Mouse (Mus musculus): ENCODE results near the gene Setd2. TPM values are rescaled to one million over a fixed set of nuclear protein-coding genes. Genes with fewer than 3 reads are reported as not detected.
A peak's percentile ranks its signal among the peaks of the same experiment; 100 is the strongest.

Setd2 gene
- polyA plus RNA-seq, 1 experiment from 2014 or later: 58.1 TPM

DNA sequence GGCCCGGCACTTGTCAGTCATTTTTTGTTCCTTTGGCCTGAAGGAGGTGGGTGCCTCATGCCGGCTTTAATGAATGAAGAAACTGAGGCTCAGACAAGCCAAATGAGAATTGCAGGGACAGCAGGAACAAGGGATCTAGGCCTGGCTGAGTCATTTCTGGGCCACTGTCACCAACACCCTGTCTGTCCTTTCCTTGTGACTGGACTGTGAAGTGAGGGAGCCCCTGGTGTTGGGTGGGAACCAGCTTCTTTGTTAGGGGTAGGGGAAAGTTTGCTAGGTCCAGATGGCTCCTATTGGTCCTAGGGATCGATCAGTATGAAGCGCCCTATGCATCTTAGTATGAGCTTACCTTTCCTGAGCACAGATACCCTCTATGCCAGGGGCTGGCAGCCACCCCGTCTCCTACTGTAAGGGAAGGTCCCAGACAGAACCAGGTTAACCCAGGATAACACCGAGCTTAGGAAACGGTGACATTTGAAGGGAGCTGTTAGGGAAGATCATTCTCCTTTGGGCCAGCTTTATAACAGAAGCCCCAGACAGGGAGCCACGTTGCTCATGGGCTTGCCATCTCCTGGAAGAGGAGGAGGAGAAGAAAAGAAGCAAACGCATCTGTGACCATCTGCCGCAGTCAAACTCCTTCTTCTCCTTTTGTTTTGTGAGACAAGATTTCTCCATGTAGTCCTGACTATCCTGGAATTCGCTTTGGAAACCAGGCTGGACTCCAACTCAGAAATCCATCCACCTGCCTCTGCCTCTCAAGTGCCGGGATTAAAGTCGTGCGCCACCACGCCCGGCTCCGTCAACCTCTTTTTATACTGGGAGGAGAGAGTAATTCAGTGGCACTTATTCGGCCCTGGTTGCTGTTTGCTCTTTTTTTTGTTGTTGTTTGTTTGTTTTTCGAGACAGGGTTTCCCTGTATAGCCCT is 122.6 kb downstream of the Setd2 start:
- no peak for DNase-seq
- Histone ChIP-seq H3K4me3 (replicated peaks; ENCODE audit: low read depth, low read length) (peak overlapping the region; percentile 70; the same call in 1 of the 2 replicates), H3K27me3 (ENCODE audit: control insufficient read depth, insufficient read depth, low read length) (peaks cover 12% of the 10 kb centered on the region; the same call in 1 of the 2 replicates), H3K4me1 (ENCODE audit: control insufficient read depth, insufficient read depth, low read length) (peaks cover 36% of the 10 kb centered on the region), H3K4me2 (ENCODE audit: low read length) (peak overlapping the region; percentile 98), H3K27ac (replicated peaks; ENCODE audit: low read depth, low read length) (no peak overlapping the region), H3K9ac (replicated peaks; ENCODE audit: low read length) (peak overlapping the region; percentile 67; the same call in 1 of the 2 replicates), H3K36me3 (ENCODE audit: control insufficient read depth, insufficient read depth, low read length) (no peaks in the 10 kb centered on the region), H3K9me3 (ENCODE audit: control insufficient read depth, low read length) (no peaks in the 10 kb centered on the region)
- WGBS: 80% methylated on average over 19 of the region's 19 CpGs
- no peak for ATAC-seq (ENCODE audit: low FRiP score, low TSS enrichment)

DNA sequence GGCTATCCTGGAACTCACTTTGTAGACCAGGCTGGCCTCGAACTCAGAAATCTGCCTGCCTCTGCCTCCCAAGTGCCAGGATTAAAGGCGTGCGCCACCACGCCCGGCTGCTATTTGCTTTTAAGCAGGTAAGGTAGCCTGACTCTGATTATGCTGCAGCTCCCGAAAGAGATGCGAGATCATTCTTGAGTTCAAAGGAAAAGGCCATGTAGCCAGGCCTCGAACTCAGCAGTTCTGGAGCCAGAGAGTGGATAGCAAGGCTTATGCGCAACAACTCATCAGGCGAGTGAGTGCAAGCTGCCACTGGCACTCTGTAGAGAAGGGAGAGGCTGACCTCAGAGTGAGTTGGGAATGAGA is 123.2 kb downstream of the Setd2 start:
- no peak for ATAC-seq (ENCODE audit: low FRiP score, low TSS enrichment)
- WGBS: 83% methylated on average over 10 of the region's 10 CpGs
- peak overlapping the region; percentile 40 for H3K9ac ChIP-seq (replicated peaks; ENCODE audit: low read length)

DNA sequence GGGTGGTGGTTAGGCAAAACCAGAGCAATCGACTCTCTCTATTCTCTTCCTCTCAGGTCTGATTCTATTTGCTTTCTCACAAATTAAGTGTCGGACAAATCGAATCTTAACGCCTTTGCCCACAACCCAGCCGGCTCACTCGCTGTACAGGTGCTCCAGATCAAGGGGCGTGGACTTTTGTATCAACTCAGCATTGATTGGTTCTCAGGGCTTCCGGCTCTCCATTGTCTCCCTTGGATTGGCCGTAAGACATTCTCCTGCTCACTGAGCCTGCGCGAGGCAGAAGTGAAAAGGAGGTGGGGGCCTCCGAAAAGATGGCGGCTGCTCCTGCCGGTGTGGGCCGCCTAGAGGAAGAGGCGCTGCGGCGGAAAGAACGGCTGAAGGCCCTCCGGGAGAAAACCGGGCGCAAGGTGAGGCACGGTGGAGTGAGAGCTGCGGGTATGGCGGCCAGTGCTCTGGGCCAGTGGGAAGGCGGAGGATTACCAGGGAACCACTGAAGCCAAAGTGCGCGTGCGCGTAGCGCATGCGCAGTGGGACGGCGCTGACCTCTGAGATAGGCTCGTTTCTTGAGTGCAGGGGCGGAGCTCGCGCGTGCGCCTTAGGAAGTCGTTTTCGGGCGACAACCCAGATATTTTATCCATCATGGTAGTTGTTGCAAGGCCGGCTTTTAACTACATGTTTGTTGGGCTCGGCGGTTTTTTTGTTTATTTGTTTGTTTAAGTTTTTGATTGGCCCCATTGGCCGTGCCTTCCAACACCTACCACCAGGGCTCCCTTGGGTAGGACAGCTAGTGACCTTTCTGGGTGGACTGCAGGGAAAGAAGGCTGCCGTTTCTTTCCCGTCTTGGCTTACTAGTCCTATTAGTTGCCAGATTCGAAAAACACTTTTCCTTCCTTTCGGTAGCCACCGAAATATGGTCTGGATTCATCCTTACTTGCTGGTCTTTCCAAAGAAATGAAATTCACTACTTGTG is 124.1 kb downstream of the Setd2 start, which contains the start of gene Ccdc12:
Gene Ccdc12 (plus strand): TSS at position 255 of the 973 bp plus-strand sequence.
- WGBS: 0% methylated on average over 52 of the region's 52 CpGs
- Histone ChIP-seq H3K4me2 (ENCODE audit: low read length) (peak within 1 kb of the TSS; percentile 69), H3K27me3 (ENCODE audit: control insufficient read depth, insufficient read depth, low read length) (peaks cover 12% of the 10 kb centered on the region; the same call in 1 of the 2 replicates), H3K9ac (replicated peaks; ENCODE audit: low read length) (peak within 1 kb of the TSS; percentile 71), H3K4me3 (replicated peaks; ENCODE audit: low read depth, low read length) (peak within 1 kb of the TSS; percentile 58), H3K27ac (replicated peaks; ENCODE audit: low read depth, low read length) (peak within 1 kb of the TSS; percentile 89), H3K36me3 (ENCODE audit: control insufficient read depth, insufficient read depth, low read length) (no peaks in the 10 kb centered on the region), H3K4me1 (ENCODE audit: control insufficient read depth, insufficient read depth, low read length) (peaks cover 29% of the 10 kb centered on the region), H3K9me3 (ENCODE audit: control insufficient read depth, low read length) (no peaks in the 10 kb centered on the region)
- peak; percentile 98 for DNase-seq
- peak; percentile 96 for ATAC-seq (ENCODE audit: low FRiP score, low TSS enrichment)

More for the DNA sequence above, 123.2 kb downstream of the Setd2 start:
- Histone ChIP-seq H3K27ac (replicated peaks; ENCODE audit: low read depth, low read length) (peak overlapping the region; percentile 89), H3K4me3 (replicated peaks; ENCODE audit: low read depth, low read length) (peak overlapping the region; percentile 58), H3K4me1 (ENCODE audit: control insufficient read depth, insufficient read depth, low read length) (peaks cover 30% of the 10 kb centered on the region), H3K4me2 (ENCODE audit: low read length) (peak overlapping the region; percentile 69), H3K9me3 (ENCODE audit: control insufficient read depth, low read length) (no peaks in the 10 kb centered on the region), H3K27me3 (ENCODE audit: control insufficient read depth, insufficient read depth, low read length) (peaks cover 12% of the 10 kb centered on the region; the same call in 1 of the 2 replicates), H3K36me3 (ENCODE audit: control insufficient read depth, insufficient read depth, low read length) (no peaks in the 10 kb centered on the region)
- no peak for DNase-seq

DNA sequence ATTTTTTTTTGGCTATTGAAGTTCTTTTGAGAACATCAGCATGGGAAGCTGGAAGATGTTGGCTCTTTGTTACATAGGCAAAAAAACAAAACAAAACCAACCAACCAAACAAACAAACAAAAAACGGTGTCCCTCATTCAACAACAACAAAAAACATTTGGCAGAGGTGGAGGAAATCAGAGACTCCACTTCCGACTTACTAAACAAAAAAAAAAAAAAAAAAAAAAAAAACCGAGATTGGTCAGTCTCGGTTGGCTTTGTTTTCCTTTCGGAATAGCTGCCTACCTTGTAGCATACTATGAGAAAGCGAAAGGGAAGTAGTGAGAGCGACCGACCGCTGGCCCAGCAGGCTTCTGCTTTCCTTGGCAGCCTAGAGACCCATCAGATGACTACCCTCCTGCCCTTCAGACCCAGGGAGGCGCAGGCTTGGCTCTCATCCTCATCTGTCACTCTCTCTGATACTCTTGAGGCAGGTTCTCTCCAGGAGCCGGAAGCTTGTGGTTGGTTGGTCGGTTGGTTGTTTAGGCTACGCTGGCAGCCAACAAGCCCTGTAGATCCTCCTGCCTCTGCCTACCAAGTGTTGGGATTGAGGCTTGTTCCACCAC is 125.2 kb downstream of the Setd2 start:
- Histone ChIP-seq H3K4me3 (replicated peaks; ENCODE audit: low read depth, low read length) (peak overlapping the region; percentile 58), H3K36me3 (ENCODE audit: control insufficient read depth, insufficient read depth, low read length) (no peaks in the 10 kb centered on the region), H3K9me3 (ENCODE audit: control insufficient read depth, low read length) (no peaks in the 10 kb centered on the region), H3K27me3 (ENCODE audit: control insufficient read depth, insufficient read depth, low read length) (peaks cover 8% of the 10 kb centered on the region; the same call in 1 of the 2 replicates), H3K9ac (replicated peaks; ENCODE audit: low read length) (0 out of 2 replicates have a peak overlapping the region, but pooled peaks have one; percentile 71), H3K4me2 (ENCODE audit: low read length) (peak overlapping the region; percentile 69), H3K27ac (replicated peaks; ENCODE audit: low read depth, low read length) (no peak overlapping the region), H3K4me1 (ENCODE audit: control insufficient read depth, insufficient read depth, low read length) (peaks cover 29% of the 10 kb centered on the region)
- DNase-seq: no peak
- WGBS: 84% methylated on average over 13 of the region's 13 CpGs
- no peak for ATAC-seq (ENCODE audit: low FRiP score, low TSS enrichment)

DNA sequence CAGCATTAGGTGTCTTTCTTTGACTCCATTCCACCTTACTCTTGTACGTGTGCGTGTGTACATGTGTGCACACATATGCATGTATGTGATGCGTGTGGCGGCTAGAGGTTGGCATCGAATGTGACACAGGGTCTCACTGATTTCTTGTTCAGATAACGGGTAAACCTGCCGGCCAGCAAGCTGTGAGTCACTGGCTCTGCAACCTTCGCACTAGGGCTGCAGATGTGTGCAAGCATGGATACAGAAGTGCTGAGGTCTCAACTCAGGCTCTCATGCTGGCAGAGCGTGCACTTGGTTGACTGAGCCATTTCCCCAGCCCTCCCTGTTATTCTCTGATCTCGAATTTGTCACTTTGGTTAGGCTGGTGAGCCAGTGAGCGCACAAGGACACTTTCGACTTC is 127.1 kb downstream of the Setd2 start:
- WGBS: 97% methylated on average over 12 of the region's 12 CpGs
- no peak for DNase-seq

DNA sequence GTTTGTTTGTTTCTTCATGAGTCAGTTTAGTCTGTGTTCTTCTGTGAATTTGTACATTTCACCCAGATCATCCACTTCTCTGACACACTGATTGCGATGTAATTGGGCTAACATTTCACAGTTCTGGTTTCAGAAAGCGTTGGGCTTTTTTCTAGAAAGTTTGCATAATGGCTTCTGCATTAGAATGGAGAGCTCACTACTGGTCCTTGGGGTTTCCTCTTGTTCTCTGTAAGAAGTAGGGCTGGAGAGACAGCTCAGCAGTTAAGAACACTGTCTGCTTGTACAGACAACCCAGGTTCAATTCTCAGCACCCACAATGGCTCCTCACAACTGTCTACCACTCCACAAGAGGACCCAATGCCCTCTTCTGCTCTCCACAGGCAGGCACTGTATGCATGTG is 127.8 kb downstream of the Setd2 start:
- WGBS: 88% methylated on average over 2 of the region's 2 CpGs
- ATAC-seq (ENCODE audit: low FRiP score, low TSS enrichment): no peak

More for the DNA sequence above, 127.1 kb downstream of the Setd2 start:
- Histone ChIP-seq H3K9me3 (ENCODE audit: control insufficient read depth, low read length) (no peaks in the 10 kb centered on the region), H3K36me3 (ENCODE audit: control insufficient read depth, insufficient read depth, low read length) (no peaks in the 10 kb centered on the region), H3K4me3 (replicated peaks; ENCODE audit: low read depth, low read length) (no peak overlapping the region), H3K4me1 (ENCODE audit: control insufficient read depth, insufficient read depth, low read length) (peaks cover 17% of the 10 kb centered on the region), H3K27ac (replicated peaks; ENCODE audit: low read depth, low read length) (no peak overlapping the region), H3K4me2 (ENCODE audit: low read length) (no peak overlapping the region), H3K9ac (replicated peaks; ENCODE audit: low read length) (no peak overlapping the region), H3K27me3 (ENCODE audit: control insufficient read depth, insufficient read depth, low read length) (no peaks in the 10 kb centered on the region)
- ATAC-seq (ENCODE audit: low FRiP score, low TSS enrichment): no peak

DNA sequence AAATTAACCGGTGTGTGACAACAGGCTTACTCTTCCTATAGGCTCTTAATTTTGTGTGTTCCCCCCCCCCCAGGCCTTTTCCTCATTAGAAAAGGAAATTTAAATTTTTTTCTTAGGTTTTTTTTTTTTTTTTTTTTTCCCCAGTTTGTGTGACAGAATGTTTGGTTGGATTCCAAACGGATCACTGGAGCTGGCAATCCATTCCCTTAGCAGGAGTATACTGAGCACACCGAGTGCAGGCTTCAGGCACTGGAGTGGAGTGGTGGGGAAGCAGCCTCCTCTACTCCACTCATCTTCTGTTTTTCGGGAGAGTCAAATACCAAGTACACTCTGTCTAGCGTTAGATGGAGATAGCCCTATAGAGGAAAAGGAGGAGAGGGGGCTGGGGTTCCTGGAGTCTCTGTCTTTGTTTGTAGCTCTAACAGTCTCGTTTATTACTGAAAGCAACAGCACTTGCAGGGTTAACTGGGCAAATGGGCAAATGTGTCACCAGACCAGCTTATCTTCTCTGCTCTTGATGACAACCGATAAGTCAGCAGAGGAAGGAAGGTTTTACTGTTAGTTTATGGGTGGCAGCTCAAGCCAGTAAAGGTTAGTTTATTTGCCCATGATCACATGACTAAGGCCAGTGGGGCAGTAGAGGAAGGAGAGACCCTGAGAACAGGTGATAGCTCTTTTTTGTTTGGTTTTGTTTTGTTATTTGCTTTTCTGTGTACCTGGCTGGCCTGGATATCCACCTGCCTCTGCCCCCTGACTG is 128.6 kb downstream of the Setd2 start:
- Histone ChIP-seq H3K4me2 (ENCODE audit: low read length) (no peak overlapping the region), H3K27ac (replicated peaks; ENCODE audit: low read depth, low read length) (no peak overlapping the region), H3K4me3 (replicated peaks; ENCODE audit: low read depth, low read length) (no peak overlapping the region), H3K36me3 (ENCODE audit: control insufficient read depth, insufficient read depth, low read length) (no peaks in the 10 kb centered on the region), H3K27me3 (ENCODE audit: control insufficient read depth, insufficient read depth, low read length) (no peaks in the 10 kb centered on the region), H3K9ac (replicated peaks; ENCODE audit: low read length) (no peak overlapping the region), H3K4me1 (ENCODE audit: control insufficient read depth, insufficient read depth, low read length) (peaks cover 18% of the 10 kb centered on the region; the same call in 1 of the 2 replicates), H3K9me3 (ENCODE audit: control insufficient read depth, low read length) (no peaks in the 10 kb centered on the region)
- WGBS: 88% methylated on average over 7 of the region's 7 CpGs
- DNase-seq: no peak
- ATAC-seq (ENCODE audit: low FRiP score, low TSS enrichment): no peak

More for the DNA sequence above, 127.8 kb downstream of the Setd2 start:
- DNase-seq: no peak
- H3K27ac ChIP-seq (replicated peaks; ENCODE audit: low read depth, low read length): no peak overlapping the region
- H3K4me2 ChIP-seq (ENCODE audit: low read length): no peak overlapping the region
- no peaks in the 10 kb centered on the region for H3K36me3 ChIP-seq (ENCODE audit: control insufficient read depth, insufficient read depth, low read length)
- no peak overlapping the region for H3K9ac ChIP-seq (replicated peaks; ENCODE audit: low read length)
- H3K27me3 ChIP-seq (ENCODE audit: control insufficient read depth, insufficient read depth, low read length): no peaks in the 10 kb centered on the region
- H3K4me1 ChIP-seq (ENCODE audit: control insufficient read depth, insufficient read depth, low read length): peaks cover 19% of the 10 kb centered on the region
- no peaks in the 10 kb centered on the region for H3K9me3 ChIP-seq (ENCODE audit: control insufficient read depth, low read length)
- H3K4me3 ChIP-seq (replicated peaks; ENCODE audit: low read depth, low read length): no peak overlapping the region

All from midbrain, embryonic 14.5 days (tissue).